Mouse (Mus musculus): ENCODE measurements around the gene Fut7.
"Not testable (repeated sequence)": the region's sequence is repeated elsewhere in the genome, so short reads cannot be mapped to it uniquely, and the experiment has no call there.

Fut7 gene

DNA sequence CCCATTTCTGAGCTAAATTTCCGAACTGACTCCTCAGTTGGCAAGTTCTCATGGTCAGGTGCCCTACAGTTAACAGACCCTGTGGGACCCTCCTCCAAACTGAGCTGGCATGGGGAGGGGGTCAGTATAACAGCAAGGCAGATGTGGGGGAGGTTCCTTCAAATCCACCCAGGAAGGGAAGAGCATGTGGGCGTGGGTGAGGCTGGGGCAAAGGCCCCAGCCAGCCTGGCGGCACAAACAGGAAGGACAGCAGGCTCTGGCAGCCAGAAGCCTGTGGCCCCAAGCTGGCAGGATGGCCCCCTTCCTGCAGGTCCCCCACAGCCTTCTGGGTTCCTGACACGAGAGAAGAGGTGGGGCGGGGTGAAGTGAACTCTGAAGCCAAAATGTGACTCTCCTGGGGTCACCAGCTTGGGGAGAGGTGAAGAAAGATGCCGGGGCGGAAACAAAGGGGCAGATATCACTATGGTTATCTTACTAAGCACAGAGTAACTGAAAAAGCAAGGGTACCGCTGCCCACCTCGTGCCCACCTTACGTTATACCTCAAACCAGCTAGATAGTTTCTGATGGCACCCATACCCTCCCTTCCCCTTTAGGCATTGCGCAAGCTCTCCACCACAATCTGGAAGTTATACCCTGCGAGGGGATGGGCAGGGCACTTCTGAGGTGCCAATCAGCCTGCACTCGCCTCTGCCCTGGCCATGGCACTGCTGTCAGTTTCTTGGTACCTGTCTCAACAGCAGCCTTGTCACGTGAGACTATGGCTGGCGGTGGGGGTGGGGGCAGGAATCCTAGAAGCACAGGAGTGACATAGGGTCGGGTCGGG lies at the start of gene Fut7:
TSS of gene Fut7 (plus strand) at position 681 of the 824 bp plus-strand sequence.
- DNase-seq (ENCODE audit: low read depth, low spot score) = no peak

DNA sequence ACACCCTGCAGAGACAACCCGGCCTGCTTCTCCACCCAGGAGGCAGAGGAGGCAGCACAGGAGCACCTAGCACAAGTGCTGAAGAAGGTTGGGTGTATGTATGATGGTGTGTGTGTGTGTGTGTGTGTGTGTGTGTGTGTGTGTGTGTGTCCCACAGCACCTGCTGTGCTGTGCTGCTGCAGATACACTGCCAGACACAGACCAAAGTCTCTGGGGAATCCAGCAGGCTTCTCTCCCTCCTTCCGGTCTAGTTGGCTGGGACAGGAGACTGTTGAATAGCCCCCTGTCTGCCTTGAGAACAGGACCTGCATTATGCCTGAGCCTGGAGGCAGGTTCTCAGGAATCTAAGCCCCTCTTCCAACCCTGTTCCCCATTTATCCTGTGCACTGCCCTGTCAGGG lies 49.6 kb upstream of the Fut7 start:
- no peak for DNase-seq (ENCODE audit: low read depth, low spot score)

DNA sequence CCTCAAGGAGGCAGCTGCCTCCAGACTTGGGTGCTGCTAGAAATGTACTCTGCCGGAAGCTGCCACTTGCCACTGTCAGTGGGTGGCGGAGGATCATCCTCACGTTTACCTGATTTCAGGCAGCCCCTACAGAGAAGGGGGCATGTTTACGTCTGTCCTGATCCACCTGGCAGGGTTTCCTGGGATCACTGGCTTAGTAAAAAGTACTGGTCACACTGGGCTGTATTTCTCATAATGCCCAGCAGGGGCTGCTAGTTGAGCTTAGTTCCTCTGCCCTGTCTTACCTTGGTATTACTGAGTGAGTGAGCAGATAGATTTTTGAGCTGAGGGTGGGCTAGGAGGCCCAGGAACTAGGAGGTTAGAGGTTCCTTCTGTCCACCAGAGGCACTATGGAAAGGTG lies 46.5 kb upstream of the Fut7 start:
- no peak for DNase-seq (ENCODE audit: low read depth, low spot score)

DNA sequence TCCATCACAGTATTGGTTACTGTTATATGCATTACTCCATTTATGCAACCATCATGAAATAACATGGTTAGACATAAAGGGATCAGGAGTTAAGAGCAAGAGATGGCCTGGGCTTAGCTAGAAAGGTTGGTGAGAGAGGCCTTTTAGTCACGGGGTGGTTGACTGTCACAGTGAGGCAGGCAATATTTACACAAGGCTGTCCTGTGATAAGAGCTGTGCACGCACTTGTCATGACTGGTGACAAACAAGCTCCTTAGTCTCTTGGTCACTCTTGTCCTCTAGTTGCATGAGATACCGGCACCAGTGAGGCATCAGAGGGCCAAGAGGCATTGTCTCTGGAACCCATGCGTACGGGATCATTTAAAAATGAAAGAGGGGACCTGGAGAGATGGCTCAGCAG lies 38.6 kb upstream of the Fut7 start:
- no peak for DNase-seq (ENCODE audit: low read depth, low spot score)

DNA sequence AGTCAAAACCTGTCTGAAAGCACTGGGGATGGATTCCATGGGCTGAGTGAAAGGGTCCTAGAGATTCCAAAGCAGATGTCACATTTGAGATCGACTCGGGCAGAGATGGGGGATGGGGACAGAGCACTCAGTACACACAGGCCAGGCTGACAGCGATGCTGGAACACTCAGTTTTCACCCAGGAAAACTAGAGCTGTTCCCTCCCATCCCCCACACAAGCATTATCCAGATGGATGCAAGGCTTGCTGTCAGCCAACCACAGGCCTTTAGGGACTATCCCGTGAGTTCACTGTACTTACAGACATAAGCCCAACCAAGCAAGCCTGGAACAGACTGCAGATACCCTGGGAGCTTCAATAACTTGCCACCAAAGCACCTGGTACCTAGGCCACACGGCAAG lies 31.8 kb upstream of the Fut7 start:
- no peak for DNase-seq (ENCODE audit: low read depth, low spot score)

DNA sequence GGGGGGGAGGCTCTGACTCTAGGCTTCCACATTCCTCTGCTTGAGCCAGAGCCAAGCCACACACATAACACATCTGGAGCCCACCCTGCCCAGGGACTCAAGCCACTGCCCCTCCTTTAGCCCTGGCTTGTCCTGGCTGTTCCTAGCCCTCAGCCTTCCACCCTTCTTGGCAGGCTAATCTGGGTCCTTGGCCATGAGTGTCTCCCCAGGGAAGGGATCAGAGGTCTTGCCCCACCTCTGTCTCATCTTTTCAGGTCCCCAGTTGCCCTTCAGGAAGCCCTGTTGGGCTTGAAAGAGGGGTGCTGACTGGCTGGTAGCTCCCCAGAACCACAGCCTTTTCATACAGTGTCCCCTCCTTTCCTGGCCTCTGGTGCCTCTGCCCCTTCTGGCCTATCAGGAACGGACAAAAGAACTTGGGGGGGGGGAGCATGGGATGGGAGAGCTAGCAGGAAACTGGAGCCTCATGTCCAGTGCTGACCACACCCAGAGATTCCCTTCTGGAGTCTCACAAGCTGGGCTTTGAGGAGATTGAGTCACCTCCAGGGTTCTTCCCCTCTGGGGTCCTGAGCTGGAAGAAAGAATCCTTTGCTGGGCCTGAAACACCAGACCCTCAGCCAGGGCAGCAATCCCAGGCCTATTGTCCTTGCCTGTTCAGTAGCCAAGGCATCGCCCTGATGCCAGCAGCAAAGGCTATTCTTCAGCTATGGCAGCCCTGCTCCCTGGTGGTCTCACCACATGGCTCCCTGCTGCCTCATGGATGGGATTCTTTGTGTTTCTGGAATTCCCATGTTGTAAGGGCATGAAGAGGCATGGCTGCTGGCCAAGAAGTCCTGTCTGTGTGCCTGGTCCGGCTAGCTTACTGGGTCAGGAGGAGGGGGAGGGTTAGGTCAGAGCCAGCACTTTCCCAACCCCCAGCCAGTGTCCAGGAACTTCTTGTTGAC lies 28.5 kb upstream of the Fut7 start:
- no peak for DNase-seq (ENCODE audit: low read depth, low spot score)

DNA sequence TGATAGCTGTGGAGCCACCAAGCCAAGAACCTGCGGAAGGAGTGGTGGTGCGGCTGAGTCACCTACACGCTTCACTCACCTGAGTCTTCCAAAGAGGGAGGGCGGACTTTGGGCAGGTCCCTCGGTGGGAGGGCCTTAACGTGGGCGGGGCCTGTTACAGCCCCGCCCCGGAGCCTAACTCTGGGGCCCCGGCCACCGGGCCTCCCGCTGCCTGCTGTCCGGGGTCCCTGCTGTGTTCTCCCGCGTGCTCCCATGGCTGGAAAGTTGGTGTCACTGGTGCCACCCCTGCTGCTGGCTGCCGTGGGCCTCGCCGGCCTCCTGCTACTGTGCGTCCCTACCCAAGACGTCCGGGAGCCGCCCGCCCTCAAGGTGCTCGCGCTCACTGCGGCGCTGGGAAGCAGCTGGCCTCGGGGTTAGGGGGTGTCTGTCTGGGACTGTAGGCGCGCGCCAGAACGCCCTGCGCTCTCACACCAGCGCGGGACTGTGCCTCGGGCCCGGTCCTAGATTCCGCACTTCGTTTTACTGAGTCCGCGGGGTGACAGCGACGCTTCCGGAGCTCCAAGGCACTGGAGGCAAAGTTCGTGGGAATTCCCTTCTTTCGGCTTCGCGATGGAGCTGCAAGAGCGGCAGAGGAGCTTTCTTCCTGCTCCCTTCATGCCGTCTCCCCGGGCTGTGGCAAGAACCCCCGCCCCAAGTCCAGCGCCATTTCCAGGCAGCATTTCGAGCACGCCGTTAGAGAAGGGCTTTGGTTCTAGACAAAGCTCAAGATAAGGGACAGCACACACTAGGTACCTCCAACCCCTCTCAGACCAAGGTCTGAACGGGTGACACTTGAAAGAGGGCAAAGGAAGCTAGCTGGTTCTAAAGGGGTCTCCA lies 27.1 kb upstream of the Fut7 start, which contains the start of gene Entpd2:
TSS of gene Entpd2 (plus strand) at position 154 of the 876 bp plus-strand sequence.
- DNase-seq (ENCODE audit: low read depth, low spot score) = no peak

DNA sequence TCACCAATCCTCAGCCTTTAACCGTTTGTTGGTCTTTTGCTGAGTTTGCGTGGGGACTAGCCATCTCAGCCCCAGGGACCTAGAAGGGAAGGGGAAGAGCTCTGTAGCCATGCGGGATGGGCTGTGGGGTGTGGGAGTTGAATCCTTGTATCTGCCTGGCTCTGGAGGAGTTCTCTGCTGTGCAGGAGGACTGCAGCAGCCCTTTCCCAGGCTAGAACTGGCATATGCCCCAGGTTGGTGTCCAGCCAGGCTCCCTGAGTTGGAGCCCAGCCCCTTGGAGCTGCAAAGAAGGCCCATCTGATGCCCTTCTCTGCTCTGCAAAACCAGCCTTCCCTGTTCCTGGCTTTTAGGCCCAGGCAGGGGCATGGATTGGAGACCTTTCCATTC lies 26.5 kb upstream of the Fut7 start:
- no peak for DNase-seq (ENCODE audit: low read depth, low spot score)

DNA sequence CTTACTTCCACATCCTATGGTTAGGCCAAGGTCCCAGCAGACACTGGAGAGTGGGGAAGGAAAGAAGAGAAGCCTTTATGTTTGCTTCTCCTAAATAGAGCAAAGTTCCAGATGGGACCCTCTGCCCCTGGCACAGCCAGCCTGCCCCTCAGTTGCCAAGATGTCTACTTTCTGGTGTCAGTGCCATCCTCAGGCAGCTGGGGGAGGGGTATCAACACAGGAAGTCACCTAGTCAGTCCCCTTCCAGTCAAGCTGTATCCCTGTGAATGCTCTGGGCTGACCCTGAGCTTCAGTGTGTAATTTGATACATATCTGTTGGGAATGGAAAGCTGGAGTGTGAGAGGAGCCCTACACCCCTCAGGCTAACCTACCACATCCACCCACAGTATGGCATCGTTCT lies 26.1 kb upstream of the Fut7 start:
- no peak for DNase-seq (ENCODE audit: low read depth, low spot score)

DNA sequence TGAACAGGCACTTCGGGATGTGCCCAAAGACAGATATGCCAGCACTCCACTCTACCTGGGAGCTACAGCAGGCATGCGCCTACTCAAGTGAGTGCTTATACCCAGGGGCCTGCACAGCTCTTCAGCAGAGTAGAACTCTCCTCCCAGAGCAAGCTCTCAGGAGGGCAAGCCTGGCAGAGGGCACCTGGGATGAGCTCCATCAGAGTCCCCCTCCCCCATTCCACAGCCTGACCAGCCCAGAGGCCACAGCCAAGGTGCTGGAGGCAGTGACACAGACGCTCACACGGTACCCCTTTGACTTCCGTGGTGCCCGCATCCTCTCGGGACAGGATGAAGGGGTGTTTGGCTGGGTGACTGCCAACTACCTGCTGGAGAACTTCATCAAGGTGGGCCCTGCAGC lies 25.0 kb upstream of the Fut7 start:
- no peak for DNase-seq (ENCODE audit: low read depth, low spot score)

DNA sequence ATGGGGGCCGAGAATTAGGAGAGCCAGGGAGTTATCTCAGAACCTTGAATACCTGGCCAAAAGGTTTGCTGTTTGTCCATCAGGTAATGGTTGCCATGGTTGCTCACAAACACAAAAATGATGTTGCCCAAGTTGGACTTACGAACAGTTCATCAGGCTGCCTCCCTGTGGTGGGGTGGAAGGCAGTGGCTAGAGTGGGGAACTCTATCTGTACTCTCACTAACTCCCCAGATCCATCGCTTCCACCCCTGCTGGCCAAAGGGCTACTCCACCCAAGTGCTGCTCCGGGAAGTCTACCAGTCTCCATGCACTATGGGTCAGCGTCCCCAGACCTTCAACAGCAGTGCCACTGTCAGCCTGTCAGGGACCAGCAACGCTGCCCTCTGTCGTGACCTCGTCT lies 24.0 kb upstream of the Fut7 start, which contains the start of gene Npdc1:
TSS of gene Npdc1 (plus strand) at position 301 of the 400 bp plus-strand sequence.
- no peak for DNase-seq (ENCODE audit: low read depth, low spot score)

DNA sequence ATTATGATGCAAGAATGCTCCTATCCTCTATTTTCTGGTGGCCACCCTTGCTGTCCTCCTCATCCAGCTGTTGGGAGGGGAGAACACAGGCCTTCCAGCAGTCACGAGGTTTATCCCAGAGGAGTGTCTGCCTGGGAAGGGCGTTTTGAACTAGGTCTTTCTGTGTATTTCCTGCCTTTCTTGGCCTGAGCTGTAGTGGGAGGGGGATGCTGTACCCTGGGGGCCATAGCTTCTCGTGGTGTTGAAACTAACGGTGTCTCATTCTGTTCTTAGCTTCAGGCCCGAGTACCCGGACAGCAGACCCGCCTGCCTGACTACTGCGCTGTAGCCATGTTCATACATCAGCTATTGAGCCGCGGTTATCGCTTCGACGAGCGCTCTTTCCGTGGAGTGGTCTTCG lies 22.8 kb upstream of the Fut7 start:
- DNase-seq (ENCODE audit: low read depth, low spot score) = no peak

DNA sequence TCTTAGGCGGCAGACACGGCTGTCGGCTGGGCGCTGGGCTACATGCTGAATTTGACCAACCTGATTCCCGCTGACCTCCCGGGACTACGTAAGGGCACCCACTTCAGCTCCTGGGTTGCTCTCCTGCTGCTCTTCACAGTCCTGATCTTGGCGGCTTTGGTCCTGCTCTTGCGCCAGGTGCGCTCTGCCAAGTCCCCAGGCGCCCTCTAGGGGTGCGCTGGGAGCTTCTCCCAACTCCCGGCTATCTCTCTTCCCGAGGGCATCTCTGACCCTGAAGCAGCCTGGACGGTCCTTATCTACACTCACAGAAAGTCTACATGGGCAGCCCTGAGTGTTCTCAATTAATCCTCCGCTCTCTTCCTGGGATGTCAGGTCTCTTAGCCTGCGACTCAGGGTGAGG lies 22.3 kb upstream of the Fut7 start:
- no peak for DNase-seq (ENCODE audit: low read depth, low spot score)

DNA sequence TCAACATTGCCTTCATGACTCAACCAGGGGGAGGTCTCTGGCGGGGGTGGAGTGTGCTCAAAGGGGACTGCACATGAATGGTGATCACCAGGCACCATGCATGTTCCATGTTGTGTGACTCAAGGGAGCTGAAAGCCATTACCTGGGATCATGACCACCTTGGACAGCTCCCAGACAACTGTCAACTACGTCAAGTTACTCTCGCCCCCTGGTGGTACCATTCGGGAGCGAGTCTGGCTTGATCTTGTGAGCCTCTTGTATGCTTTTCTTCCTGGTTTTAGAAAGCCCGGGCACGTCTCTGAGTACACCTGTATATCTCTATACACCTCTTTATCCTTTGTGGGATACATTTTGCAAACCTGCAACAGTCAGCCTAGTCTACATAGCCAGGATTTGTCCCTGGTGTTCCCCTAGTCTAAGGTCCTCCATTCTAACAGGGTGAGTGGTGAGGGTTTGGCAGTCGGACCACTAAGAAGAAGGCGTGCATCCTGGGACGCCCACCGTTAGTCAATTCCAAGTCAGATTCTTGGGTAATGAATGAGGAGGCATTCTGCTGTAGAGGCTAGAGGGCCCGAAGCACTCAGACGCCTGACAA lies 20.6 kb upstream of the Fut7 start:
- DNase-seq (ENCODE audit: low read depth, low spot score) = peak; percentile 87

DNA sequence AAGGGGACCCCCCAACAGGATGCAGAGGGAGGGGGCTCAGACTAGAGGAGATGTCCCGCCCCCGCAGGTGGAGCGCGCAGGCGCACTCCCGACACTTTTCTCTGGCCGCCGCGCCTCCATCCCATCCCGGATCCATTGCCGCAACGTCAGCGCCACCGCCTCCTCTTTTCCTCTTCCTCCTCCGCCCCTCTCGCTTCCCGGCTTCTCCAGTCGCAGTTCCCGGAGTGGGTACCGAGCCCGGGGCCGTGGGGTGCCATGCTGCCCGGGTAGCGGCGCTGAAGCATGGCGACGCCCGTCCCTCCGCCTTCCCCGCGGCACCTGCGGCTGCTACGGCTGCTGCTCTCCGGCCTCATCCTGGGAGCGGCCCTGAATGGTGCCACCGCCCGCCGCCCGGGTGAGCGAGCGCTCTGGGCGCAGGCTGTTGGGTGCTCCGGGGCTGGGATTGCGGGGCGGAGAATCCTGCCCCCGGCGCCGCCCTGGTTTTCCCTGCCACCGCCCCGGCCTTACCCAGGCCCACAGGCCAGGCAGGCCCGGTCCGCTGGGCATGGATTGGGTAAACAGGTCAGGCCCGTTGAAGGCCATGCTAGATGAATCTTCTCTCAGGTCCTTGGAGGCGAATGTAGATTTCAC lies 20.0 kb upstream of the Fut7 start:
- DNase-seq (ENCODE audit: low read depth, low spot score) = no peak

DNA sequence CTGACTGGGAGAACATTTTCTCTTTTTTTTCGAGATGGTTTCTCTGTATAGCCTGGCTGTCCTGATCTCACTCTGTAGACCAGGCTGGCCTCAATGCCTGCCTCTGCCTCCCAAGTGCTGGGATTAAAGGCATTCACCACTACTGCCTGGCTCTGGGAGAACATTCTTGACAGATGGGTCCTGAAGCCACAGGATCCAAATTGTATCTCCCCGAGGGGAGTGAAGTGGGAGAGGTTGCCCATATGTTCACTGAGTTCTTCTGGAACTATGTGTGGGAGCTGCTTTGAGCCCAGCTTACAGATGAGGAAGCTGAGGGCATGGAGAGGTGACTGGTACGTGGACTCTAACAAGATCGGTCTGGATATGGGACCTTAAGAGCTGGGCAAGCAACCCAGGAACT lies 19.1 kb upstream of the Fut7 start:
- no peak for DNase-seq (ENCODE audit: low read depth, low spot score)

DNA sequence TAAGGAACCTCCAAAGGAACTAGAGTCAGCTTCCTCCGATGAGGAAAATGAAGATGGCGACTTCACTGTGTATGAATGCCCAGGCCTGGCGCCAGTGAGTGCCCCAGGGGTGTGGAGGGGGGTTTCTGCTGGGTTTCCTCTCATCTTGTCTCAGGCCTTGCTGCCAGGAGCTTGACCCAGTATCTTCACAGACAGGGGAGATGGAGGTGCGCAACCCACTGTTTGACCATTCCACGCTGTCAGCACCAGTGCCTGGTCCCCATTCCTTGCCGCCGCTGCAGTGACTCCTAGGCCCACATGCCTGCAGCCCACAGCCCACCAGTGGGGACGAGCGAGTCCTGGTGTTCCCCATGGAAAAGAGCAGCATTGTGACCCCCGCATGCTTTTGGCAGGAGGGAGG lies 14.2 kb upstream of the Fut7 start:
- no peak for DNase-seq (ENCODE audit: low read depth, low spot score)

DNA sequence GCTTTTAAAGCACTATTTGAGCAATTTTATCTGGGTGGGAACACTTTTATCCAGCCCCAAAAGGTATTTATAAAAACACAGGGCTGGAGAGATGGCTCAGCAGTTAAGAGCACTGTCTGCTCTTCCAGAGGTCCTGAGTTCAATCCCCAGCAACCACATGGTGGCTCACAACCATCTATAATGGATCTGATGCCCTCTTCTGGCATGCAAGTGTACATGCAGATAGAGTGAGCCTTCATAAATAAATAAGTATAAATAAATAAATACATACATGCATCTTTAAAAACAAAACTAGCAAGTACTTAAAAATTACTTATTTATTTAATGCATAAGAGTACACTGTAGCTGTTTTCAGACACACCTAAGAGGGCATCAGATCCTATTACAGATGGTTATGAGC lies 9.6 kb upstream of the Fut7 start:
- DNase-seq (ENCODE audit: low read depth, low spot score) = not testable (repeated sequence)

DNA sequence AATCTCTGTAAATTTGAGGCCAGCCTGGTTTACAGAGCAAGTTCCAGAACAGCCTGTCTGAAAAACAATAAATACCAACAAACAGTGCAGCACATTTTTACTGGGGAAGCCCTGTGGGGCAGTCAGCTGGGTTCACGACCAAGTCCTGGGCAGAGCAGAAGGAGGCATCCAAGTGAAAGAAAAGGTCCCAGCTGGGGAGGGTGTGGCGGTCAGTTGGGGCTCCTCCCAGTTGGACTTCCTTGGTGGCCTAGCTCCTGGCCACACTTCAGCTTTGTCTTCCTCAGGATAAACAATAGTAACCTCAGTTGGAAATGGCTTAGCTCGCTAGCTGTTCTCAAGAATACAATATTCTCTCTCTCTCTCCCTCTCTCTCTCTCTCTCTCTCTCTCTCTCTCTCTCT lies 5.6 kb upstream of the Fut7 start:
- DNase-seq (ENCODE audit: low read depth, low spot score) = no peak

DNA sequence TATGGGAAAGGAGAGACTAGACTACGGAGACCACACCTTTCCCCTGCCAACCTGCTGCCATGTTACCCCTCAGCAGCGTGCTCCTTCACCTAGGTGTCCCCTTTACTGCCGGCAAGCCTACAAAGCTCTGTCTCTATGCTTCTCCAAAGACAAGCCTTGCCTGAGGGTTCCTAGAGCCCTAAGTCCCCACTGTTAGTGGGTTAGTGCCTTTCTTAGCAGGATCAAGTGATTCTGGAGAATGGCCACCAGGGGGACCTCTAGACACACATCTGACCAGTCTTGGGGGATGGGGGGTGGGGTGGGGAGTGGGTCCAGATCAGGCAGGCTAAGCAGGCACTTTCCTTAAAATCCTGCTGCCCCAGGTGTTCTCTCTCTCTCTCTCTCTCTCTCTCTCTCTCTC lies 1.2 kb upstream of the Fut7 start:
- peak; percentile 59 for DNase-seq (ENCODE audit: low read depth, low spot score)

DNA sequence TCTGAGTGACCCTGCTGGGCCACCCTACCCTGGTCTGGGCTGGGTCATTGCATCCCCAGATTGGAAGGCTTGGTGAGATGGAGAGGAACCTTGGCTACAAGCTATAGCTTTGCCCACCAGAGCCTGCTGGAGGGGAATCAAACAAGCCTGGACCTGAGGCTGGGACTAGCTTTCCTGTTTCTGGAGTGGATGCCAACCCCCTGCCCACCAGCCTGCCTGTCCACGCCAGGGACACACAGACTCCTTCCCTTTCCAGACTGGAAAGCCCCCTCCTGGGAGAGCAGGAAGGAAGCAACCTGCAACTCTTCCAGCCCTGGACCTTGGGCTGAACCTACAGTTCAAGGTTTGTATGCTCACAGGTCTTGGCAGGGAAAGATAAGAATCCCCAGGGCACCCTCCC lies 559 bp downstream of the Fut7 start:
- no peak for DNase-seq (ENCODE audit: low read depth, low spot score)

Data from WW6 (cell line).